Mouse (Mus musculus) gastrocnemius, postnatal 25 days (tissue): Measurements from ENCODE around the gene Orc5. TPM values are rescaled to one million over a fixed set of nuclear protein-coding genes. Genes with fewer than 3 reads are reported as not detected.
"Not testable (repeated sequence)": the region's sequence is repeated elsewhere in the genome, so short reads cannot be mapped to it uniquely, and the experiment has no call there.

ENCODE experiments used
- DNase-seq: peaks from one replicate; pipeline ENCODE4 v3.0.0; 2022
- total RNA-seq, 2 experiments: library from RNA; stranded (reverse); gene quantifications; 1 replicate in 1 of 2; 2 replicates in 1 of 2; pipeline ENCODE4 v1.2.3; 2021

The Orc5 gene
- total RNA-seq, 2 experiments from 2014 or later: 6.2 to 6.5 TPM

GRCm38 (mm10) chr5:22536695-22537094 is 13.5 kb downstream of the Orc5 start:
- no peak for DNase-seq

DNA sequence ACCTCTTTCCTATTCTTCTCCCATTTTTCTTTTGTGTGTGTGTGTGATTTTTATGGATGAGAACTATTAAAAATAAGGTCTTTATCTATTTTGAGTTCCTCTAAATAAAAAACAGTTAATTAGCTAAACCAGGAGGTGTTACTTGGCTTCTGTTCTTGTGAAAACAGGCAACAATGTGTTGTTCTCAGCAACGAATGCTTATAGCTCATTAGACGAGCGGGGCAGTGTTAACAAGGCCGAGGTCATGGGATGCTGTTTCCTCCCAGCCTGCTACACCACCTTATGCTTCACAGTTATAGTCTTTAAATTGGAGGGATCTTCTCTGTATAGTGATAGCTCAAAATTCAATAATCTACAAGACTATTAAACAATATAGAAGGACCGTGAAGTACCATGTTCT is 17.7 kb downstream of the Orc5 start:
- no peak for DNase-seq

GRCm38 (mm10) chr5:22522612-22523011 is 27.6 kb downstream of the Orc5 start:
- no peak for DNase-seq

DNA sequence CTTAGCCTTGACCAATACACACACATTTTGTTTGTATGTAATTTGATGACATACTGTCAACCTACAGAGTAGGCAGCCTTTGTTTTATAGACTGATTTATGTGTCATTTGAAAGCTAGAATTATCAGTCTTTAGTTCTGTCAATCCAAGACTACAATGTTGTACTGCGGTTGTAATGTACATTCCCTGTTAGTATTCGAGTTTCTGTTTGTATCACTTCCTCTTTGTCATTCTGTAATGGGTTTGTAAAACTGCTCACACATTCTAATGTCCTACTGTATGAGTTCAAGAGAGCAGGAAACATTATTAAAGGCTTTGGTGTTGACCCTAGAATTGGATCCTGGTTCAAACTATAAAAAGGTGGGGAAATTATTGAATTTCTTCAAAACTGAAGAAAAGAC is 30.5 kb downstream of the Orc5 start:
- no peak for DNase-seq

DNA sequence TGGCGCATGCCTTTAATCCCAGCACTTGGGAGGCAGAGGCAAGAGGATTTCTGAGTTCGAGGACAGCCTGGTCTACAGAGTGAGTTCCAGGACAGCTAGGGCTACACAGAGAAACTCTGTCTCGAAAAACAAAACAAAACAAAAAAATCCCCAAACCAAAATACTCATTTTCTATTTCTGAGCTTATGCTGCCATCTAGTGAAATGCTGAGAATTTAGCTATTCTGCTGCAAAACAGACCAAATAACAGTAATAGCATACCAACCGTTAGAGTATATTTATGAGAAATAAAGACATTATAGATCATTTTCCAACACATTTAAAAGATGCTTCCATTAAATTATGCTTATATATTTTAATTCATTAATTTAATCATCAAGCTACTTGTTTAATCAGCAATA is 34.5 kb downstream of the Orc5 start:
- not testable (repeated sequence) for DNase-seq

GRCm38 (mm10) chr5:22514231-22514630 is 36.0 kb downstream of the Orc5 start:
- not testable (repeated sequence) for DNase-seq

DNA sequence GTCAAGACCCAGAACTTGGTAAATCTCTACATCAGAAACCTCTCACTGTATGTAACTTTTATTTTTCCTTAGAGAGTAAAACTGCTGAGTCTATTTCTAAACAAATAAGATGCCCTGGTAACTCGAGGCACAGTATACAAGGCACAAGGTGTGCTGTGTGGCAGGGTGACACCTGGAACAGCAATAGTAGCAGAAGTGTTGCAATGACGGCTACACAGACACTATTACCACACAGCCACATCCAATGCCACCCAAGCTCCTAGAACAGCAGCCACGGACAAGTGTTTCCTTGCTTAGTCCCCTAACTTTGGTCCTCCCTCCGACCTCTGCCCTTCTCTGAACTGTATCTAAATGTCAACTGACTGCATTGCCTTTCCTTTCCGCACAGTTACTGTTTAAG is 37.6 kb downstream of the Orc5 start:
- not testable (repeated sequence) for DNase-seq

- DNase-seq: no peak
Observed at GRCm38 (mm10) chr5:22511824-22512223, 38.4 kb downstream of the Orc5 start.

GRCm38 (mm10) chr5:22508560-22508959 is 41.7 kb downstream of the Orc5 start:
- DNase-seq: no peak

DNA sequence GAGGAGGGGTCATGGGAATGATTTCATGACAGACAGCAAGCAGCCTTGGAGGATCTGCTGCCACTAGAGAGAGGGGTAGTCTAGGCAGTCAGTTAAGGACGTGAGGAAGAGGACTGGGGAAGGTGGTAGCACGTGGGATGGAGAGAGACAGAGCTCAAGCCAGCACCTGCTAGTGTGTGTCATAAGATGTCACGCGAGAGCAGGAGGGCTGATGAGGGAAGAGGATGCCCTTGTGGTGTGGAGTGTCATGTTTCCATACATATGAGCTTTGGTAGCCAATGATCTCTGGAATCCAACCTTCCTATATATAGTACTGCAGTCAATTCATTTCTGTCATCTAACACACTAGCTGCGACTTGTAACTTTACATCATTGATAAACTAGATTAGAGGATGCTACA is 50.8 kb downstream of the Orc5 start:
- DNase-seq: no peak

- DNase-seq: no peak
Observed at GRCm38 (mm10) chr5:22491088-22491487, 59.1 kb downstream of the Orc5 start.

DNA sequence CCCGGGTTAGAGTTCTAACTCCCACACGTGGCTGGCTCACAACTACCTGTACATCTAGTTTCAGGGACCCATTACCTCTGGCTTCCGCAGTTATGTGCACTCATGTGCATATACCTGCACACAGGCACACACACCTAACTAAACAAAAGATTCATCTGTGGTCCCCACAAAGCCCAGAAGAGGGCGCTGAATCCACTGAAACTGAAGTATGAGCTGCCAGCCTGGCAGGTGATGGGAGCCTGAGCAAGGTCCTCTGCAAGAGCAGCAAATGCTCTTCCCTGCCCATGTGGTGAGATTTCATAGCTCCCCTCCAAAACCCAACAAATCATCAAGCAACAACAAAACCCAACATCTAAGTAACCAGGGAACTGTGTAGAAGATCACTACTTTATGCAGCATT is 61.1 kb downstream of the Orc5 start:
- DNase-seq: no peak

- DNase-seq: no peak
Observed at GRCm38 (mm10) chr5:22486601-22487206, 63.5 kb downstream of the Orc5 start.

DNA sequence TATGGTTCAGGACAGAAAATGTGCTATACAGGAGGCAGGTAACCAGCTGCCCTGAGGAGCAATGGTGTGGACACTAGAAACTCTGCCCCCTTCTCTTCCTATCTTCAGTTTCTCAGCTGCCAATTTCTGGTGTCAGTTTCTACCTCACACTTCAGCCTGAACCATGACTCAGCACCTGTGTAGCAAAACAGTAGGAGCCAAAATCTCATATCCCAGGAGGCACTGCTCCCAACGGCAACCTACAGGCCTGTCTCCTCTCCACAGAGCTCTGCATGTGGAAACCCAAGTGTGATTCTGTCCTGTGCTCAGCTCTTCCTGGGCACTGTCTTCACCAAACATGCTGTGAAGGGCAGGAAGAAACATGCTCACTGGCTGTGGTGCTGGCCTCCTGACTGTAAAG is 64.5 kb downstream of the Orc5 start:
- no peak for DNase-seq

- DNase-seq: no peak
Observed at GRCm38 (mm10) chr5:22482567-22482966, 67.7 kb downstream of the Orc5 start.

DNA sequence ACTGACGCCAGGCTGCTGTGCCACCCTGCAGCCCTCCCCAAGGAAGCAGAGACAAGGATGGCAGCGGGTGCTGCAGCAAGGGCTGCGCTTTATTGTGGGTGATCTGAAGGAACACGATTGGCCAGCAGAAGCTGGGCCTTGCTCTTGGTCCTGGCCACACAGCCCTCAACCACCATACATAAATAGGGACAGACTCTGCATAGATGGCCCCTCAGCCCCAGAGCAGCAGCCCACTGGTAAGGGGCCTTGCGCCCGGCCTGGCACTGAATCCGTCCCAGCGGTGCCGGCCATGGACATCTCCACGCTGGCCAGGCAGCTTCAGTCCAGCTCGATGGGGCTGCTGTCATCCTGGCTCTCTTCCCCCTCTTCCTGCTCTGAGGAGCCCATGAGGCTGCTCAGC is 77.8 kb downstream of the Orc5 start:
- DNase-seq: not testable (repeated sequence)

- DNase-seq: no peak
Observed at GRCm38 (mm10) chr5:22471243-22471642, 79.0 kb downstream of the Orc5 start.

GRCm38 (mm10) chr5:22452871-22453661 is 97.2 kb downstream of the Orc5 start:
- DNase-seq: no peak

DNA sequence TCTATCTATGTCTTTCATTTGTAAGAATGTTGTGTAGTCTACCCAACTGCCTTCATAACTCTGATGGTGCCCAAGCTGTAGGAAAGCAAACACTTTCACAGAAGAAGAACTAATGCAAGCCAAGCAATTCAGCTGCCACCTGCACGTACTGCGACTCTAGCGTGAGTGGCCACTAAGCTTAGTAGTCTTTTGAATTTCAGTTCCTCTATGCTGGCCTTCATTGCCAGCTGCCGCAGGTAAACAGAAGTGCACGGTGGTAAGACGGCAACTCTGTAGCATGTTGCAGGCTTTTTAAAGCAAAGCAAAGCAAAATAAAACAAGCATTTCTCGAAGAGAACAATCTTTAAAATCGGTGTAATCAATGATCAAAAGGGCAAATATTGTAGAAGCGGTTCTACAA is 97.8 kb downstream of the Orc5 start:
- DNase-seq: no peak

GRCm38 (mm10) chr5:22451764-22452163 is 98.5 kb downstream of the Orc5 start:
- DNase-seq: no peak

GRCm38 (mm10) chr5:22449492-22449891 is 100.7 kb downstream of the Orc5 start:
- no peak for DNase-seq
